Mouse (Mus musculus) C2C12 (cell line): ENCODE results near the gene Agap2. TPM values are rescaled to one million over a fixed set of nuclear protein-coding genes. Genes with fewer than 3 reads are reported as not detected.

Experiments
- H3K27me3 ChIP-seq: one replicate; pipeline ENCODE4 v1.6.1; 2011; ENCODE audit not compliant: control insufficient read depth, insufficient read depth, insufficient read length
- H3K36me3 ChIP-seq: one replicate; pipeline ENCODE4 v1.6.1; 2011; ENCODE audit not compliant: control insufficient read depth, insufficient read depth
- H3K4me3 ChIP-seq: one replicate; pipeline ENCODE4 v1.5.1; 2011; ENCODE audit warnings: mild to moderate bottlenecking, control low read depth; ENCODE audit not compliant: poor library complexity, insufficient read depth, severe bottlenecking
- H3K79me2 ChIP-seq: one replicate; pipeline ENCODE4 v1.6.1; 2011; ENCODE audit not compliant: control insufficient read depth, insufficient read depth
- H3K79me3 ChIP-seq: one replicate; pipeline ENCODE4 v1.6.1; 2011; ENCODE audit warnings: low read depth, control low read depth
- H3ac ChIP-seq: one replicate; pipeline ENCODE3; 2011; ENCODE audit warnings: low read depth; ENCODE audit not compliant: control insufficient read depth, insufficient read length
- CEBPB ChIP-seq: IDR thresholded peaks from one replicate; pipeline ENCODE4 v1.6.1; 2011; ENCODE audit warnings: low read depth, mild to moderate bottlenecking, control low read depth, moderate library complexity
- CTCF ChIP-seq: IDR thresholded peaks from one replicate; pipeline ENCODE4 v1.5.1; 2011; ENCODE audit not compliant: control insufficient read depth, insufficient read depth, insufficient read length
- FOSL1 ChIP-seq: IDR thresholded peaks from one replicate; pipeline ENCODE4 v1.8.0; 2011; ENCODE audit warnings: mild to moderate bottlenecking, low read length; ENCODE audit not compliant: poor library complexity, insufficient read depth, severe bottlenecking
- MAX ChIP-seq: IDR thresholded peaks from one replicate; pipeline ENCODE4 v1.6.1; 2011; ENCODE audit warnings: mild to moderate bottlenecking, control low read depth
- MYOD1 ChIP-seq: IDR thresholded peaks from one replicate; pipeline ENCODE4 v1.6.1; 2011; ENCODE audit warnings: low read depth; ENCODE audit not compliant: control insufficient read depth, insufficient read length
- MYOG ChIP-seq: IDR thresholded peaks from one replicate; pipeline ENCODE4 v1.6.1; 2011; ENCODE audit not compliant: control insufficient read depth, insufficient read length; ENCODE audit errors: extremely low read depth
- USF1 ChIP-seq: IDR thresholded peaks from one replicate; pipeline ENCODE4 v1.6.1; 2011; ENCODE audit warnings: low read depth, mild to moderate bottlenecking, control low read depth, moderate library complexity
- polyA plus RNA-seq: library from polyadenylated mRNA; unstranded; fragments of >200 nt; fragmentation: generic; extraction: Trizol; gene quantifications from one replicate; pipeline ENCODE4 v1.2.1, GENCODE M21; 2012; ENCODE audit warnings: missing spikeins

The Agap2 gene
- polyA plus RNA-seq, 1 experiment, result 3.2 TPM

- Histone ChIP-seq H3ac (no peak overlapping the region), H3K79me3 (no peaks in the 10 kb centered on the region), H3K4me3 (no peak overlapping the region), H3K79me2 (peaks cover 3% of the 10 kb centered on the region), H3K36me3 (peaks cover 18% of the 10 kb centered on the region), H3K27me3 (peaks cover 17% of the 10 kb centered on the region)
- TF ChIP-seq MYOD1 (no peak), CTCF (no peak), FOSL1 (no peak), MAX (no peak), MYOG (no peak), USF1 (no peak), CEBPB (no peak)
Measured at GRCm38 (mm10) chr10:127048608-127049394, 26.3 kb upstream of the Agap2 start.

GRCm38 (mm10) chr10:127049395-127050118 lies 25.5 kb upstream of the Agap2 start:
- TF ChIP-seq CEBPB, result no peak
- no peak for TF ChIP-seq MYOD1
- TF ChIP-seq FOSL1, result no peak
- TF ChIP-seq MYOG, result no peak
- TF ChIP-seq CTCF, result no peak
- TF ChIP-seq MAX, result no peak
- no peaks in the 10 kb centered on the region for H3K79me2 ChIP-seq
- H3K4me3 ChIP-seq, result no peak overlapping the region
- H3K27me3 ChIP-seq, result peaks cover 17% of the 10 kb centered on the region
- no peaks in the 10 kb centered on the region for H3K79me3 ChIP-seq
- H3ac ChIP-seq, result no peak overlapping the region
- peaks cover 12% of the 10 kb centered on the region for H3K36me3 ChIP-seq

- TF ChIP-seq MYOD1, result no peak
- TF ChIP-seq MAX, result no peak
- TF ChIP-seq CEBPB, result no peak
- H3K79me3 ChIP-seq, result no peaks in the 10 kb centered on the region
Measured at GRCm38 (mm10) chr10:127050119-127050474, 25.0 kb upstream of the Agap2 start.

GRCm38 (mm10) chr10:127054646-127055045 lies 20.4 kb upstream of the Agap2 start:
- Histone ChIP-seq H3K36me3 (no peaks in the 10 kb centered on the region), H3K4me3 (no peak overlapping the region), H3K79me2 (no peaks in the 10 kb centered on the region), H3K79me3 (no peaks in the 10 kb centered on the region), H3K27me3 (peaks cover 9% of the 10 kb centered on the region), H3ac (no peak overlapping the region)
- no peak for TF ChIP-seq FOSL1

More at GRCm38 (mm10) chr10:127050119-127050474, 25.0 kb upstream of the Agap2 start:
- Histone ChIP-seq H3ac (no peak overlapping the region), H3K4me3 (no peak overlapping the region), H3K79me2 (no peaks in the 10 kb centered on the region), H3K36me3 (peaks cover 7% of the 10 kb centered on the region), H3K27me3 (peaks cover 17% of the 10 kb centered on the region)

- Histone ChIP-seq H3K79me3 (no peaks in the 10 kb centered on the region), H3K36me3 (no peaks in the 10 kb centered on the region), H3K79me2 (no peaks in the 10 kb centered on the region), H3ac (no peak overlapping the region), H3K4me3 (no peak overlapping the region), H3K27me3 (peaks cover 3% of the 10 kb centered on the region)
- no peak for TF ChIP-seq CEBPB
- TF ChIP-seq MYOD1, result no peak
- no peak for TF ChIP-seq CTCF
Measured at GRCm38 (mm10) chr10:127055406-127055805, 19.7 kb upstream of the Agap2 start.

GRCm38 (mm10) chr10:127056490-127056889 lies 18.6 kb upstream of the Agap2 start:
- Histone ChIP-seq H3K27me3 (no peaks in the 10 kb centered on the region), H3K36me3 (no peaks in the 10 kb centered on the region), H3K79me2 (no peaks in the 10 kb centered on the region), H3ac (no peak overlapping the region), H3K4me3 (no peak overlapping the region), H3K79me3 (no peaks in the 10 kb centered on the region)
- TF ChIP-seq USF1 (no peak), MAX (no peak), MYOG (no peak), FOSL1 (no peak), MYOD1 (no peak), CTCF (no peak), CEBPB (no peak)
